Mouse (Mus musculus): ENCODE data around the gene Hltf. TPM values are rescaled to one million over a fixed set of nuclear protein-coding genes. Genes with fewer than 3 reads are reported as not detected.
"Not testable (repeated sequence)": the region's sequence is repeated elsewhere in the genome, so short reads cannot be mapped to it uniquely, and the experiment has no call there.

Gene Hltf
- total RNA-seq (2021), result 10 to 100 TPM in 1 of 2 experiments, 1 to 10 TPM in 1; 9.3 to 12.0 TPM
- long read RNA-seq, experiment 1, partial matches to known transcripts, result 0 of 5 reads
- long read RNA-seq, experiment 1, other reads (novel, unspliced or antisense), result 5 of 5 reads
- long read RNA-seq, experiment 2, partial matches to known transcripts, result 0 of 2 reads
- long read RNA-seq, experiment 2, other reads (novel, unspliced or antisense), result 2 of 2 reads

GRCm38 (mm10) chr3:20057306-20058196 lies at the start of gene Hltf:
Gene Hltf (plus strand): TSS chr3:20057811.
- peak; percentile 75 to 89 for DNase-seq (ENCODE audit: low spot score in 2 of 2)

GRCm38 (mm10) chr3:20010464-20010863 lies 47.1 kb upstream of the Hltf start:
- DNase-seq (ENCODE audit: low spot score in 2 of 2), result no peak

- DNase-seq (ENCODE audit: low spot score in 2 of 2), result not testable (repeated sequence)
Measured at GRCm38 (mm10) chr3:20010905-20011304, 46.7 kb upstream of the Hltf start.

GRCm38 (mm10) chr3:20014454-20014853 lies 43.2 kb upstream of the Hltf start:
- no peak for DNase-seq (ENCODE audit: low spot score in 2 of 2)

GRCm38 (mm10) chr3:20018076-20018475 lies 39.5 kb upstream of the Hltf start:
- no peak for DNase-seq (ENCODE audit: low spot score in 2 of 2)

- DNase-seq (ENCODE audit: low spot score in 2 of 2), result no peak
Measured at GRCm38 (mm10) chr3:20023832-20024231, 33.8 kb upstream of the Hltf start.

- no peak for DNase-seq (ENCODE audit: low spot score in 2 of 2)
Measured at GRCm38 (mm10) chr3:20026481-20026880, 31.1 kb upstream of the Hltf start.

GRCm38 (mm10) chr3:20026996-20027689 lies 30.5 kb upstream of the Hltf start:
- DNase-seq (ENCODE audit: low spot score in 2 of 2), result no peak

- DNase-seq (ENCODE audit: low spot score in 2 of 2), result no peak
Measured at GRCm38 (mm10) chr3:20027788-20028187, 29.8 kb upstream of the Hltf start.

- no peak for DNase-seq (ENCODE audit: low spot score in 2 of 2)
Measured at GRCm38 (mm10) chr3:20028640-20029039, 29.0 kb upstream of the Hltf start.

GRCm38 (mm10) chr3:20030807-20031206 lies 26.8 kb upstream of the Hltf start:
- no peak for DNase-seq (ENCODE audit: low spot score in 2 of 2)

- no peak for DNase-seq (ENCODE audit: low spot score in 2 of 2)
Measured at GRCm38 (mm10) chr3:20033761-20034718, 23.6 kb upstream of the Hltf start.

GRCm38 (mm10) chr3:20034719-20035404 lies 22.7 kb upstream of the Hltf start, which contains the start of gene Hps3:
Gene Hps3 (minus strand): TSS chr3:20035315.
- DNase-seq (ENCODE audit: low spot score in 2 of 2), result peak; percentile 65 to 84

GRCm38 (mm10) chr3:20036069-20036468 lies 21.5 kb upstream of the Hltf start:
- DNase-seq (ENCODE audit: low spot score in 2 of 2), result no peak

GRCm38 (mm10) chr3:20041461-20041860 lies 16.1 kb upstream of the Hltf start:
- DNase-seq (ENCODE audit: low spot score in 2 of 2), result not testable (repeated sequence)

- not testable (repeated sequence) for DNase-seq (ENCODE audit: low spot score in 2 of 2)
Measured at GRCm38 (mm10) chr3:20044736-20045135, 12.9 kb upstream of the Hltf start.

GRCm38 (mm10) chr3:20058197-20058541 lies 558 bp downstream of the Hltf start:
- no peak for DNase-seq (ENCODE audit: low spot score in 2 of 2)

GRCm38 (mm10) chr3:20076145-20077053 lies 18.8 kb downstream of the Hltf start:
- no peak for DNase-seq (ENCODE audit: low spot score in 2 of 2)

- no peak for DNase-seq (ENCODE audit: low spot score in 2 of 2)
Measured at GRCm38 (mm10) chr3:20082161-20082560, 24.6 kb downstream of the Hltf start.
